Mouse (Mus musculus) CD4-positive, CD25-positive, alpha-beta regulatory T cell, adult 4 months (primary cell): ENCODE results near the gene H2-M10.1. TPM values are rescaled to one million over a fixed set of nuclear protein-coding genes. Genes with fewer than 3 reads are reported as not detected.
"Not testable (repeated sequence)": the region's sequence is repeated elsewhere in the genome, so short reads cannot be mapped to it uniquely, and the experiment has no call there.

Source experiments
- ATAC-seq: one replicate; pipeline ENCODE4 v1.8.0; 2017
- polyA plus RNA-seq, 2 experiments: library from polyadenylated mRNA; unstranded; fragments of 100-300 nt; shearing (Covaris generic); gene quantifications; one replicate each; pipeline ENCODE4 v1.2.1; 2017

Gene H2-M10.1
- polyA plus RNA-seq: not detected

DNA sequence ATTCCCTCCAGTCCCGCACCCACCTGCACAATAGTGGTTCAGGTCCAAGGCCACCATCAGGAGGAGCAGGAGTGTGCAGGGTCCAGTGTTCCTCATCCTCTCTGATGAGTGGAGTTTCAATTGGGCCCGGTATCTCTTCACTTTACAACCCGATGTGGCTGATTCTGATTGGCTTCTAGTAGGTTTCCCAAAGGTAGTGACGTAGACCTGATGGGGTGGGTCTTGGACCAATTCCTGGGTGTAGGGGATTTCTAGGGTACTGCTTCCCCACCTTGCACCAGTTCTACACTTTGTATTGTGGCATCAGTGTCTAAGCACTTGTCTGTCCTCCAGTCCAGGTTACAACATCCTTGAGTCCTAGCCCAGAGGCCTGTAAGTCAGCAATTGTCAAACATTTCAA lies at the start of gene H2-M10.1:
TSS of gene H2-M10.1 (minus strand) at position 101 of the 400 bp plus-strand sequence.
- no peak for ATAC-seq

DNA sequence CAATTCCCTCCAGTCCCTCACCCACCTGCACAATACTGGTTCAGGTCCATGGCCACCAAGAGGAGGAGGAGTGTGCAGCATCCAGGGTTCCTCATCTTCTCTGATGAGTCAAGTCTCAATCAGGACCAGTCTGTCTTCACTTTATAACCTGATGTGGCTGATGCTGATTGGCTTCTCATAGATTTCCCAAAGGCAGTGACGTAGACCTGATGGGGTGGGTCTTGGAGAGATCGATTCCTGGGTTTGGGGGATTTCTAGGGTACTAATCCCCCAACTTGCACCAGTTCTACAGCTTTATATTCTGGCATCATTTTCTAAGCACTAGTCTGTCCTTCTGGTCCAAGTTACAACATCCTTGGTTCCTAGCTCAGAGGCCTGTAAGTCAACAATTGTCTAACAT lies 42.4 kb upstream of the H2-M10.1 start, which contains the start of gene H2-M10.3:
TSS of gene H2-M10.3 (minus strand) at position 101 of the 400 bp plus-strand sequence.
- not testable (repeated sequence) for ATAC-seq

DNA sequence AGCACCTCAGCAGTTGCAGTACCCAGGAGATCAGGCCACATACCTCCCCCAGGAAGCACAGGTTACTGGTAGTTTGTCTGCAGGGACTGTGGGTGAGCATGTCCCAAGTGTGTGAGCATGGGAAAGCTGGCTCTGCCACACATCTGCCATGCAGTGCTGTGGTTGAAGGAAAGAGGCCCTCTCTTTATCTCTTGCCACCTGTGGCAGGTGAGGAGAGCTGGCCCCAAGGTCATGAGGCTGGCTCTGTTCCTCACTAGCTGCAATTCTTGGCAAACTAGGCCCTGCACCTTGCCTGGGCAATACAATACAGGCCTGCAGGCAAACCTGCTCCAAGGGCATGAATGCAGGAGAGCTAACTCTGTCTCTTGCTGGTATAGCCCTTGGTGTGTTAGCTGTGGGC lies 36.4 kb upstream of the H2-M10.1 start:
- not testable (repeated sequence) for ATAC-seq

DNA sequence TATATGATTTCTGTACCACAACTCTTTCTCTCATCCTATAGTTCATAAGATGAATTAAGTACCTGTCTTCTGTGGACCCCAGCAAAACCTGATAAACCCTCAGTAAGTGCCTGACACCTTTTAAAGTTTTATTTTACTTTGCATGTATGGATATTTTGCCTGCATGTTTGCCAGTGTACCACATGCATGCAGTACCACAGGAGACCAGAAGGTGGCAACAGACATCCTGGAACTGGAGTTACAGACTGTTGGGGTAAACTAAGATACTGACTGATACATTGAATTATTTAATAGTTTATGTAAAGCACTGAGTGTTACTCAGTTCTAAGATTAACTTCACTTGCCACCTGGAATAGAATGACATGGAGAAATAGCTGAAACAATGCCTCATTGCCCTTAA lies 31.6 kb upstream of the H2-M10.1 start:
- ATAC-seq: not testable (repeated sequence)

DNA sequence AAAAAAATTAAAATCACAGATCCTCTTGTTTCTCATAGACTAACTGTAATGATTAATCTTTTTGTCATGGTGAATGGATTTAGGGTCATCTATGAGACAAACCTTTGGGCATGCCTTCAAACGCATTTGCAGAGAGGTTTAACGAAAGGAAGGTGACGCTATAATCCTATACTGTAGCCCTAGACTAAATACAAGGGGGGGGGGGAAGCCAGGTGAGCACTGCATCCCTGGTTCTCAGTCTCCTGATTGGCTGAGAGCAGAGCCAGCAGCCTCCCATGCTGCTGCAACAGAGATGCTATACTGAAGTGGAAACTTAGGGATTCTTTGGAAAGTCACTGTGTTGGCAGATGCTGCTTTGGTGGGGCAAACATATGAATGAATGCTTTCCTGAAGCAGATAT lies 29.8 kb upstream of the H2-M10.1 start:
- ATAC-seq: no peak

DNA sequence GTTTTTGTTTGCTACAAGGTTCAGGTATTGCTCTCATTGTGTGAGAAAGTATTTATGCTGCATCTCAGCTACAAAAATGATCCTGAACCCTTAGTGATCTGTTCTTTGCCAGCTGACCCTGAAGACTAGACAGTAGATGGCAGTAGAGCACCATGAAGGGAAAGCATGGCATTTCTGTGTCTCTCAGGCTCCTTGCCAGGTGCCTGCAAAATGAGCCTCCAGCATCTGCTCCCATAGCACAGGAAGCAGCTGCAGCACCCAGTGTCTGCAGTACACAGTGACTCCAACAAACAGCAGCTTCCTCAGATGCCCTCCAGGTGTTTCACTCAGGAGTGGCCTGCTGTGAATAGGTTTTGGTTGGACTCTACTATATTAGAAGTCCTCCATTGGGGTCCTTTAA lies 29.4 kb upstream of the H2-M10.1 start:
- ATAC-seq: not testable (repeated sequence)

DNA sequence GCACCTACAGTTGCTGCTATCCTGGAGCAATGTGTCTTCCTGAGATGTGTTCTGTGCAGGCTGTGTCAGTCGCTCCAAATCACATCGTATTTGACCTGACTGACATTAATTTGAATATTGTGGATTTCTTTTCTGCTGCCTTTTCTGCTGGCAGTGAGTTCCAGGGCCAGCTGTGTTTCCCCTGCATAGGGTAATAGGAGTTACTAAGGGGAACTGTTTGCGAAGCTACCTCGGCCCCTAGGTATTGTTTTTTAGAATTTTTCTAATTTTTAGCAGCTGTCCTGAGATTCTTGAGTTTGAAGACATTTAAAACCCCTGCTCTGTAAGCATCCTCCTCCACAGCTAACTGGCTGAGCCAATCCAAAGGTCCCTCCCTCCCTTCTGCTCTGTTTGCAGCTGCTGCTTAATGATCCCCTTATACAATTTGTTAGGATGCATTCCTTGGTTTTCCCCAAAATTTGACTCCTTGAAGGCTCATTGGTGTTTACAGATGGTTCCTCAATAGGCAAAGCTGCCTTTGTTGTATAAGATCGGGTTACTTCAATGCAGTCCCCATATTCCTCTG lies 10.2 kb downstream of the H2-M10.1 start:
- ATAC-seq: no peak

DNA sequence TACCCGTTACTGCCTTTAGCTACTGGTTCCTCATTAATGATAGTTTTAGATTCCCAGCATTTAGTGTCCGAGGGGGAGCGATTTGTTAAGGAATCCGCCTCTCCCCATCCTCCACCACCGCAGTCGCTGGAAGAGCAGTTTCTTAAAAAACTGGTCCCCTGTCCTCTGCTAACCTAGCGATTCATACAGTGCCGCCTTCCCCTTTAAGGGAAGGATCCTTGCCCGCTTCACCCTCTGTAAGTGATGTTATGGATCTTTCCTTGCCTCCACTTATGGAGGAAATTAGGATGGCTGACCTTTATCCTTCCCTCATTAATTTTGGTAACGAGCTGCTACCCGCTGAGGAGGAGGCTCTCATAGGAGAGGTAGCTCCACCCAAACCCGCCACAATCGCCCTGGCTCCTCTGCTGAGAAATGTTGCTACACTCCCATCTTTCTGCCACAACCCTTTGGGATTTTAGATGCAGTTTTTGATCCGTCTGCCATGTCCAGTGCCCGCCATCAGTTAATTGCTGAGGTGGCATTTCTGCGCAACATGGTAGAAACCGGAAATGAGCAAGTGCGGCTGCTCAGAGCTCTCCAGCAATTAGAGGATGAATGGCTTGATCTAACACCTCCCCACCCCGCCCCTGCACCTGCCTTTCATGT lies 10.8 kb downstream of the H2-M10.1 start:
- peak; percentile 98 for ATAC-seq

DNA sequence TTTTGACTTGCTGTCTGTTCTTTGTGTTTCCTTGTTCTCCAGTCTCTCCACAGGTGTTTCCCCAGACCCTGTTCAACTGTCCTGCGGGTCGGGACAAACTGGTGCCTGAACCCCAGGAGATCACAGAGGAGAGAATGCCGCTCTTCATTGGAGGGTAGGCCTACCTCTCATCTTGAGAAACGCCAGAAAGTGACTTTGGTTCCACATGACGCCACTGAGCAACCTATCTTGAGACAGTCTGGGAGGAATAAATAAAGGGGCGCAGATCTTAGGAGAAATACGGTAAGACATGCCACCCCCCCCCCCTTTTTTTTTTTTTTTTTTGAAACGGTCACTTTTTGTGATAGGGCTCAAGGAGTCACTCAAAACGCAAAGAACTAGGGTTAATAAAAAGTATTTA lies 11.4 kb downstream of the H2-M10.1 start:
- no peak for ATAC-seq

DNA sequence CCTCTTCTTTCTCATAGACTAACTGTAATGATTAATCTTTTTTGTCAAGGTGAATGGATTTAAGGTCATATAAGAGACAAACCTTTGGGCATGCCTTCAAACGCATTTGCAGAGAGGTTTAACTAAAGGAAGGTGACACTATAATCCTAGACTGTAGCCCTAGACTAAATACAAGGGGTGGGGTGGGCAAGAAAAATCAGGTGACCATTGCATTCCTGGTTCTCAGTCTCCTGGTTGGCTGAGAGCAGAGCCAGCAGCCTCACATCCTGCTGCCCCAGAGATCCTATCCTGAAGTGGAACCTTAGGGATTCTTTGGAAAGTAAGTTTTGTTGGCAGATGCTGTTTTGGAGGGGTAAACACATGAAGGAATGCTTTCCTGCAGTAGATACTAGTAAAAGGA lies 16.7 kb downstream of the H2-M10.1 start:
- no peak for ATAC-seq

DNA sequence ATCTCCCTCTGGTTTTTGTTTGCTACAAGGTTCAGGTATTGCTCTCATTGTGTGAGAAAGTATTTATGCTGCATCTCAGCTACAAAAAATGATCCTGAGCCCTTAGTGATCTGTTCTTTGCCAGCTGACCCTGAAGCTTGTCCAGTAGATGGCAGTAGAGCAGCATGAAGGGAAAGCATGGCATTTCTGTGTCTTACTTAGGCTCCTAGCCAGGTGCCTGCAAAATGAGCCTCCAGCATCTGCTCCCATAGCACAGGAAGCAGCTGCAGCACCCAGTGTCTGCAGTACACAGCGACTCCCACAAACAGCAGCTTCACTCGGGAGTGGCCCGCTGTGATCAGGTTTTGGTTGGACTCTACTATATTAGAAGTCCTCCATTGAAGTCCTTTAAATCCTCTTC lies 17.1 kb downstream of the H2-M10.1 start:
- ATAC-seq: peak; percentile 61

DNA sequence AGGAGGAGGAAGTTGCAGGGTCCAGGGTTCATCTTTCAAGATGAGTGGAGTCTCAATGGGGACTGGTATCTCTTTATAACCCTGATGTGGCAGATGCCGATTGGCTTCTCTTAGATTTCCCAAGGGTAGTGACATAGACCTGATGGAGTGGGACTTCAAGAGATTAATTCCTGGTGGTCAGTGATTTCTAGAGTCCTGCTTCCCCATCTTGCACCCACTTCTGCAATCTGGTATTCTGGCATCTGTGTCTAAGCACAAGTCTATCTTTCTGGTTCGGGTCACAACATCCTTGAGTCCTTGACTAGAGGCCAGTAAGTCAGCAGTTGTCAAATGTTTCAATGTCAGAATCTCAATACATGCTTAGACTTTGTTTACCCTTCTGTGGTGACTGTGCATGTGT lies 39.6 kb downstream of the H2-M10.1 start, which contains the start of gene H2-M10.2:
TSS of gene H2-M10.2 (minus strand) at position 101 of the 400 bp plus-strand sequence.
- ATAC-seq: no peak

DNA sequence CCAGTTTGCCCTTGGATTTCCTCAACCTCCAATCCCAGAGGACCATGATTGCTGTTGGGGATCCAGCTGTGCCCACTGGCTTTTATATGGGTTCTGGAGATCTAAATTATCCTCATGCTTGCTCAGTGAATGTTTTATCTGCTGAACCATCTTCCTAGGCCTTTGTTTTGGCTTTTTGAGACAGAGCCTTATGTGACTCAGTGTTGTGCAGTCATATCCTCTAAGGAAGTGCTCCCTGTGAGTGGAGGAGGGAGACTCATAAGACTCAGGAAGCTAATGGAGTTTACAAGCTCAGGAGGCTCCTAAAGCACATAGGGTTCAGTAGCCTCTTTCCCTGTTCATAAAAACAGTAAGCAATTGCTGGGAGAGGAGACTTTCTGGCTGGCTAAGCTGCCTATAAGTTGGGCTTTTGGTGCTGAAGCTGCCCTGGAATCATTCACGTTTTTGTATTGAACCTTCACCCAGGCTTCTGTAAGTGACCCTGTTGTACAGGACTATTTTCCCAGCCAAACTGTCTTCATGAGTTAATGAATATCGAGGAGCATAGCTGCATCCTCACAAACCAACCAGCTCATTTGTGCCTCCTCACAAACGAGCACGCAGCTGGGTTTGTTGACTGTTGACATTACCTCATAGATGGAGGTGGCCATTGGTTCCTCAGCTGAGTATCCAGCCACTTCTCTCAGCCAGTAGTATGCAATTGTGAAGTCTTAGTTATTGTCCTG lies 44.3 kb downstream of the H2-M10.1 start:
- no peak for ATAC-seq

DNA sequence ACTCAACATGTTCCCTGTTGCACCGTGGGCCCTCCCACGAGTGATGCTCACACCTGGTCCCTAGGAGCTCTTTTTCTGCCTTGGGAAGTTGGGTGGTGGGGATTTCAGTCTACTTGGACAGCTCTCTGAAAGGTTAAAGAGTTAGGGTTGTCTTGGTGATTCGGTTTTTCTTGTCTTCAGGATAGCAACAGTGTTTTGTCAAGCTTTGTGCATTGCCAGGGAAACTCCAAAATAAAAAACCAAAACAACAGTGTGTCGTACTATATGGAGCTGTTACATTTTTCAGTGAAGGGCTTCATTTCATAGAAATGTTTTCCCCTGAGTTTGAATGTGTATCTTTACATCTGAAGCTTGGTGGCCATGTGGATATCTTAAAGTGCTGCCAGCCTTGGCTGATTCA lies 51.2 kb downstream of the H2-M10.1 start:
- no peak for ATAC-seq

DNA sequence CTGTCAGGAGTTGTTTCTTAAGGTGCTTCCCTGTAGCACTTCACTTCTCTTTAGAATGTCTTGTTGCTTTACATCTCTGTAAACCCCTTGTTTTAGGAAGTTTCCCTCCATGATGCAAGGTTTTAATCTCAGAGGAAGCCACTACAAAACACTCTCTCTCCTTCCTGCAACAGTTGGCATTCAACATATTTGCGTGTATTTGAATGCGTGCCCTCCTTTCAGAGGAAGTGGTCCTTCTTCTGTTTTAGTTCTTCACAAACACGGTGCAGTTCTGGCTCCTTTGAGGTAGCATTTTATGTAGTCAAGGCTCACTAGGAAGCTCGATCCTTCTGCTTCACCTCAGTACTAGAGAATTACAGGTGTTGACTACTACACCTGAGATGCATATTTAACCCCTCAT lies 52.2 kb downstream of the H2-M10.1 start:
- ATAC-seq: no peak

Other genes starting within 250 kb of the H2-M10.1 start
- 1 to 10 TPM; 1.4 to 1.9 TPM for gene Gm19684, start 204.5 kb downstream of the H2-M10.1 start, polyA plus RNA-seq
- under 1 TPM in 1 of 2 experiments, not detected in 1; 0.62 TPM for gene Gm7030, start 196.7 kb downstream of the H2-M10.1 start, polyA plus RNA-seq
- 1 to 10 TPM; 2.5 to 5.0 TPM for gene Gm8909, start 157.6 kb downstream of the H2-M10.1 start, polyA plus RNA-seq
- gene H2-T3, start 135.9 kb downstream of the H2-M10.1 start, polyA plus RNA-seq: 1 to 10 TPM in 1 of 2 experiments, under 1 TPM in 1; 0.95 to 1.3 TPM
- 100 to 1,000 TPM; 191 to 211 TPM for gene Rpp21, start 68.1 kb downstream of the H2-M10.1 start, polyA plus RNA-seq
- gene Trim39, start 53.9 kb downstream of the H2-M10.1 start, polyA plus RNA-seq: 10 to 100 TPM; 17.2 to 25.9 TPM
- gene H2-M10.2, start 39.7 kb downstream of the H2-M10.1 start, polyA plus RNA-seq: under 1 TPM in 1 of 2 experiments, not detected in 1; 0.39 TPM
- gene H2-M10.3, start 42.3 kb upstream of the H2-M10.1 start, polyA plus RNA-seq: not detected
- gene H2-M10.4, start 136.2 kb upstream of the H2-M10.1 start, polyA plus RNA-seq: not detected
- gene H2-M11, start 220.9 kb upstream of the H2-M10.1 start, polyA plus RNA-seq: not detected